Mouse (Mus musculus): ENCODE data around the gene Gria2. TPM values are rescaled to one million over a fixed set of nuclear protein-coding genes. Genes with fewer than 3 reads are reported as not detected.

Gria2 gene
- polyA plus RNA-seq, 1 experiment from 2014 or later, result 1.5 TPM

DNA sequence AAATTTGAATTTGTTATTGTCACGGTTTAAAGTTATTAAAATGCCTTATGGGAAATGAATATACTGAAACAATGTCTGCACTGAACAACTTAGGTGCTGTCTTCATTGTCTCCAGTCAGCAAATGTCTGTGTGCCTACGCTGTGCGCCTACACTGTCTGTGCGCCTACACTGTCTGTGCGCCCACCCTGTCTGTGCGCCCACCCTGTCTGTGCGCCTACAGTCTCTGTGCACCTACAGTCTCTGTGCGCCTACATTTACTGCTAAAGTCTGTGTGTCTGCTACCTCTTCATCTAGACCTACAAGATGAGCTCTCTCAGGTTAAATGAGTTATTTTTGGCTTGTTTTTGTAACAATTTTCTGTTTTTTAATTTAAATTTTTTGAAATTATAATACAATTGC is 107.7 kb downstream of the Gria2 start:
- ATAC-seq (replicated peaks; ENCODE audit: low FRiP score), result no peak
- H3K4me2 ChIP-seq, result no peak overlapping the region
- no peak overlapping the region for H3K4me3 ChIP-seq (ENCODE audit: low read depth, low read length)
- H3K27ac ChIP-seq (ENCODE audit: low read depth, low read length), result no peak overlapping the region
- no peak for DNase-seq (ENCODE audit: low spot score)
- H3K36me3 ChIP-seq (ENCODE audit: control insufficient read depth, insufficient read depth, low read length), result no peaks in the 10 kb centered on the region
- no peaks in the 10 kb centered on the region for H3K9me3 ChIP-seq (ENCODE audit: control insufficient read depth, low read length)
- no peak overlapping the region for H3K9ac ChIP-seq (ENCODE audit: low read depth, low read length)
- H3K27me3 ChIP-seq (replicated peaks; ENCODE audit: control insufficient read depth, insufficient read depth, low read length), result no peaks in the 10 kb centered on the region
- no peaks in the 10 kb centered on the region for H3K4me1 ChIP-seq (replicated peaks; ENCODE audit: control insufficient read depth, insufficient read depth, low read length)
- WGBS, result 95% methylated on average over 8 of the region's 8 CpGs

- 67% methylated on average over 5 of the region's 5 CpGs for WGBS
- no peak overlapping the region for H3K4me2 ChIP-seq
- no peak overlapping the region for H3K27ac ChIP-seq (ENCODE audit: low read depth, low read length)
- H3K9ac ChIP-seq (ENCODE audit: low read depth, low read length), result no peak overlapping the region
- no peak for ATAC-seq (replicated peaks; ENCODE audit: low FRiP score)
- no peaks in the 10 kb centered on the region for H3K27me3 ChIP-seq (replicated peaks; ENCODE audit: control insufficient read depth, insufficient read depth, low read length)
- H3K4me3 ChIP-seq (ENCODE audit: low read depth, low read length), result no peak overlapping the region
- no peak for DNase-seq (ENCODE audit: low spot score)
- no peaks in the 10 kb centered on the region for H3K36me3 ChIP-seq (ENCODE audit: control insufficient read depth, insufficient read depth, low read length)
- H3K4me1 ChIP-seq (replicated peaks; ENCODE audit: control insufficient read depth, insufficient read depth, low read length), result no peaks in the 10 kb centered on the region
- no peaks in the 10 kb centered on the region for H3K9me3 ChIP-seq (ENCODE audit: control insufficient read depth, low read length)
These were observed 137.5 kb downstream of the Gria2 start for GRCm38 (mm10) chr3:80665105-80665504.

DNA sequence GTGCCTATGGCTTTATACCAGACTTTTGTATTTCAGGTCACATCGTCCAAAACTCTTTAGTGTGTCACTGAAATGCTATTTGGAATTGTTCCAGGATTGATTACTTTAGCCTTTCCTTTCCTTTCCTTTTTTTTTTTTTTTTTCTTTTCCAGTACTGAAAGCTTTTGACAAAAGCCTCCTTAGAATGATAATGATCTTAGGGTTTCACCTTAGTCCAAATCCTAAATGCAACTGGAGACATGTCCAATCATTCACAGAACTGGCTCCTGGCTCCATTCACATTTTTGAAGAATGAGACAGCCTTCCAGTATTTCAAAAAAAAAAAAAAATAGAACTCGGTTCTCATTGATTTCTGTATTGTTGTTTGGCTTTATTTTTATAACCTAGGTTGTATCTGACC is 139.3 kb downstream of the Gria2 start:
- no peaks in the 10 kb centered on the region for H3K36me3 ChIP-seq (ENCODE audit: control insufficient read depth, insufficient read depth, low read length)
- no peaks in the 10 kb centered on the region for H3K9me3 ChIP-seq (ENCODE audit: control insufficient read depth, low read length)
- no peaks in the 10 kb centered on the region for H3K27me3 ChIP-seq (replicated peaks; ENCODE audit: control insufficient read depth, insufficient read depth, low read length)
- WGBS, result 74% methylated on average over 2 of the region's 2 CpGs
- ATAC-seq (replicated peaks; ENCODE audit: low FRiP score) (no peak), DNase-seq (ENCODE audit: low spot score) (no peak)
- H3K27ac ChIP-seq (ENCODE audit: low read depth, low read length), result no peak overlapping the region
- no peaks in the 10 kb centered on the region for H3K4me1 ChIP-seq (replicated peaks; ENCODE audit: control insufficient read depth, insufficient read depth, low read length)
- no peak overlapping the region for H3K4me2 ChIP-seq
- no peak overlapping the region for H3K9ac ChIP-seq (ENCODE audit: low read depth, low read length)
- H3K4me3 ChIP-seq (ENCODE audit: low read depth, low read length), result no peak overlapping the region

- no peaks in the 10 kb centered on the region for H3K9me3 ChIP-seq (ENCODE audit: control insufficient read depth, low read length)
- H3K4me1 ChIP-seq (replicated peaks; ENCODE audit: control insufficient read depth, insufficient read depth, low read length), result no peaks in the 10 kb centered on the region
- no peaks in the 10 kb centered on the region for H3K27me3 ChIP-seq (replicated peaks; ENCODE audit: control insufficient read depth, insufficient read depth, low read length)
- H3K36me3 ChIP-seq (ENCODE audit: control insufficient read depth, insufficient read depth, low read length), result no peaks in the 10 kb centered on the region
- H3K4me3 ChIP-seq (ENCODE audit: low read depth, low read length), result no peak overlapping the region
- ATAC-seq (replicated peaks; ENCODE audit: low FRiP score) (no peak), DNase-seq (ENCODE audit: low spot score) (no peak)
- WGBS, result 69% methylated on average over 3 of the region's 3 CpGs
- H3K4me2 ChIP-seq, result no peak overlapping the region
- H3K9ac ChIP-seq (ENCODE audit: low read depth, low read length), result no peak overlapping the region
- H3K27ac ChIP-seq (ENCODE audit: low read depth, low read length), result no peak overlapping the region
These were observed 140.8 kb downstream of the Gria2 start for GRCm38 (mm10) chr3:80661838-80662237.

GRCm38 (mm10) chr3:80652213-80652612 is 150.4 kb downstream of the Gria2 start:
- Histone ChIP-seq H3K4me1 (replicated peaks; ENCODE audit: control insufficient read depth, insufficient read depth, low read length) (no peaks in the 10 kb centered on the region), H3K9me3 (ENCODE audit: control insufficient read depth, low read length) (no peaks in the 10 kb centered on the region), H3K36me3 (ENCODE audit: control insufficient read depth, insufficient read depth, low read length) (no peaks in the 10 kb centered on the region), H3K27me3 (replicated peaks; ENCODE audit: control insufficient read depth, insufficient read depth, low read length) (no peaks in the 10 kb centered on the region), H3K9ac (ENCODE audit: low read depth, low read length) (no peak overlapping the region), H3K4me2 (no peak overlapping the region), H3K4me3 (ENCODE audit: low read depth, low read length) (no peak overlapping the region), H3K27ac (ENCODE audit: low read depth, low read length) (no peak overlapping the region)
- no peak for ATAC-seq (replicated peaks; ENCODE audit: low FRiP score)
- WGBS, result 89% methylated on average over 5 of the region's 5 CpGs
- DNase-seq (ENCODE audit: low spot score), result no peak

Small RNAs within 50 kb of the gene (microRNA-seq; reads per million reads assigned to microRNA genes)
- not detected for gene Gm25749 (ENCODE audit: borderline number of aligned reads)

Other genes with a start within 250 kb of the Gria2 start
- 2.4 and 3.8 TPM in 2 replicates for gene Glrb, start 110.8 kb upstream of the Gria2 start, polyA plus RNA-seq (2014; fragmentation: Nextera tagmentation; extraction: Ambion mirVana)
- 11.8 and 12.7 TPM in 2 replicates for gene Pdgfc, start 233.6 kb upstream of the Gria2 start, polyA plus RNA-seq (2014; fragmentation: Nextera tagmentation; extraction: Ambion mirVana)

Data from liver, embryonic 11.5 days (tissue).